Mouse (Mus musculus): ENCODE results near the gene Zg16.

DNA sequence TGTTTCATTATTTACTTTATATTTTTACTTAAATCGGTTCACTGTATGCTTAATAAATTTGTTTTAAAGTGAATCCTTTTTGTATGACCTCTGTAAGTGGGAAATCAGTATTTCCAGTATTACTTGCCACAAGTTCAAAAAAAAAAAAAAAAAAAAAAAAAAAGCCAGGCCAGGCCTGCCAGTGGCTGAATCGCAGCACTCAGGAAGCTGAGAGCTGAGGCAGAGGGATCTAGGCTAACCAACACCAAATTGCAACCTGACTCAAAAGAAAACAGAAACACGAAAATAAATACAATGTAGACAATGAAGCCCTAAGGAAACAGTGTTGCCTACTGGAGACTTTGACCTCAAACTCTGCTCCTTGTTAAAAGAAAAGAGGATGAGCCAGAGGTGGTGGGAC is 6.8 kb upstream of the Zg16 start:
- TF ChIP-seq CTCF (IDR thresholded peaks at IDR 0.05; ENCODE audit: low read depth, low read length) (no peak), POLR2A (IDR thresholded peaks at IDR 0.05; ENCODE audit: insufficient read depth, low read length) (no peak)

Data from ES-Bruce4 (cell line).